Comparison of ENCODE assay signal across 27 mouse cellular contexts in the genomic region with DNA sequence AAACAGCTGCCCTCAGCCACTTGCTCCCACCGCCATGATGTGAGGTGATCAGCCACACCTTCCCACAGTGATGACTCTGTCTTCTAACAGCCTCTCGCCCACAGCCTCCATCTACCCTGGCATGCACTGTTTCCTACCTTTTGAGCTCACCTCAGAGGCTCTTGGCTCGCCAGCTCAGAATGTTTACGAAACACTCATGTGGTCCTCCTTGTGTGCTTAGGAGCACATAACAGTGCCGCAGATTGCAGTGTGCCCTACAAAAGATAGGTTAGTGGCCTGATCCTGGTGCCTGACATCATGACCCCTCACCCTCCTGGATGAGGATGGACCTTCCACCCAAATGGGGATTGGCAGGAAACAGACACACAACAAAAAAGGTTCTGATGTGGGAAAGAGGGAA.
A peak's percentile ranks its signal among the peaks of the same experiment; 100 is the strongest.
DNase-seq lines count a peak whose midpoint lies in the region; ATAC-seq and TF ChIP-seq lines count a peak whose summit lies in the region.
"Had no signal": no experiment of that assay in that cellular context is flagged by ENCODE, and none has a peak within 500 bp of the region (broad histone marks: within the 10 kb centered on the region; RNA-seq: fewer than 3 reads in every experiment).

No protein-coding gene starts in this region.

- no peak for ATAC-seq in kidney, embryonic 16.5 days (ENCODE audit: low FRiP score, low TSS enrichment)
- ATAC-seq in midbrain, embryonic 11.5 days (ENCODE audit: low FRiP score): no peak
- ATAC-seq in midbrain, postnatal 0 days (ENCODE audit: low FRiP score): no peak
- ATAC-seq: forebrain, postnatal 0 days; hindbrain, embryonic 16.5 days had no signal

- no peak overlapping the region for H3K4me2 ChIP-seq in kidney, embryonic 16.5 days (replicated peaks; ENCODE audit: low read depth, low read length)
- H3K4me2 ChIP-seq in midbrain, embryonic 11.5 days: no peak overlapping the region
- H3K4me2 ChIP-seq in midbrain, postnatal 0 days (ENCODE audit: low read depth, low read length, poor library complexity, severe bottlenecking): no peak overlapping the region
- H3K4me2 ChIP-seq: forebrain, embryonic 12.5 days; neural tube, embryonic 15.5 days; stomach, embryonic 15.5 days had no signal

- H3K27ac ChIP-seq in kidney, embryonic 16.5 days (ENCODE audit: low read length): 0 out of 2 replicates have a peak overlapping the region, but pooled peaks have one; percentile 61
- H3K27ac ChIP-seq in midbrain, embryonic 11.5 days (ENCODE audit: low read depth, low read length): no peak overlapping the region
- H3K27ac ChIP-seq in midbrain, postnatal 0 days (ENCODE audit: low read depth, low read length): no peak overlapping the region
- H3K27ac ChIP-seq in midbrain, embryonic 10.5 days (replicated peaks): no peak overlapping the region
- H3K27ac ChIP-seq: forebrain, embryonic 12.5 days; neural tube, embryonic 15.5 days had no signal

- H3K4me1 ChIP-seq in kidney, embryonic 16.5 days (ENCODE audit: insufficient read depth, low read length): peaks cover 26% of the 10 kb centered on the region
- peaks cover under 1% of the 10 kb centered on the region; the same call in 1 of the 2 replicates for H3K4me1 ChIP-seq in midbrain, embryonic 11.5 days (ENCODE audit: control insufficient read depth, insufficient read depth, low read length)
- H3K4me1 ChIP-seq in midbrain, postnatal 0 days (ENCODE audit: insufficient read depth, low read length): peaks cover 1% of the 10 kb centered on the region
- peaks cover 6% of the 10 kb centered on the region for H3K4me1 ChIP-seq in midbrain, embryonic 10.5 days

- H3K9me3 ChIP-seq in kidney, embryonic 16.5 days (ENCODE audit: low read length): peaks cover 7% of the 10 kb centered on the region; the same call in 1 of the 2 replicates
- H3K9me3 ChIP-seq in midbrain, embryonic 11.5 days (ENCODE audit: control insufficient read depth, low read length): no peaks in the 10 kb centered on the region; the same call in 1 of the 2 replicates
- H3K9me3 ChIP-seq in midbrain, postnatal 0 days (ENCODE audit: low read length): no peaks in the 10 kb centered on the region
- H3K9me3 ChIP-seq in midbrain, embryonic 10.5 days (replicated peaks): 0 out of 2 replicates have a peak, but pooled peaks cover 6% of the 10 kb centered on the region
- H3K9me3 ChIP-seq: forebrain, embryonic 12.5 days; neural tube, embryonic 15.5 days; stomach, embryonic 15.5 days had no signal

- no peak overlapping the region for H3K4me3 ChIP-seq in kidney, embryonic 16.5 days (ENCODE audit: low read length)
- no peak overlapping the region for H3K4me3 ChIP-seq in midbrain, embryonic 11.5 days (ENCODE audit: low read depth, low read length)
- no peak overlapping the region for H3K4me3 ChIP-seq in midbrain, postnatal 0 days (ENCODE audit: low read depth, low read length)
- H3K4me3 ChIP-seq in midbrain, embryonic 10.5 days: no peak overlapping the region
- H3K4me3 ChIP-seq: erythroblast, embryonic 14.5 days; forebrain, embryonic 12.5 days; megakaryocyte, embryonic 14.5 days; neural tube, embryonic 15.5 days; stomach, embryonic 15.5 days had no signal

- no peaks in the 10 kb centered on the region for H3K36me3 ChIP-seq in kidney, embryonic 16.5 days (ENCODE audit: insufficient read depth, low read length)
- H3K36me3 ChIP-seq in midbrain, embryonic 11.5 days (ENCODE audit: control insufficient read depth, insufficient read depth, low read length): no peaks in the 10 kb centered on the region
- H3K36me3 ChIP-seq in midbrain, postnatal 0 days (ENCODE audit: insufficient read depth, low read length): no peaks in the 10 kb centered on the region
- no peaks in the 10 kb centered on the region for H3K36me3 ChIP-seq in midbrain, embryonic 10.5 days
- H3K36me3 ChIP-seq: forebrain, embryonic 12.5 days; G1E; neural tube, embryonic 15.5 days; stomach, embryonic 15.5 days had no signal

- H3K27me3 ChIP-seq in kidney, embryonic 16.5 days (ENCODE audit: insufficient read depth, low read length): no peaks in the 10 kb centered on the region
- no peaks in the 10 kb centered on the region for H3K27me3 ChIP-seq in midbrain, embryonic 11.5 days (ENCODE audit: control insufficient read depth, insufficient read depth, low read length)
- no peaks in the 10 kb centered on the region for H3K27me3 ChIP-seq in midbrain, postnatal 0 days (ENCODE audit: insufficient read depth, low read length)
- H3K27me3 ChIP-seq in midbrain, embryonic 10.5 days (ENCODE audit: low read depth, poor library complexity, severe bottlenecking): no peaks in the 10 kb centered on the region; the same call in 1 of the 2 replicates
- H3K27me3 ChIP-seq: forebrain, embryonic 12.5 days; neural tube, embryonic 15.5 days; stomach, embryonic 15.5 days had no signal

- TF ChIP-seq CTCF in midbrain, postnatal 0 days (IDR thresholded peaks at IDR 0.05): no peak

- 94% methylated on average over 5 of the region's 5 CpGs for WGBS in kidney, embryonic 16.5 days
- WGBS in midbrain, embryonic 11.5 days: 93% methylated on average over 5 of the region's 5 CpGs
- WGBS in midbrain, postnatal 0 days: 92% methylated on average over 5 of the region's 5 CpGs
- WGBS in midbrain, embryonic 10.5 days: 88% methylated on average over 5 of the region's 5 CpGs

- H3K9ac ChIP-seq in kidney, embryonic 16.5 days (replicated peaks; ENCODE audit: low read length): no peak overlapping the region
- no peak overlapping the region for H3K9ac ChIP-seq in midbrain, embryonic 11.5 days (ENCODE audit: low read length)
- H3K9ac ChIP-seq in midbrain, postnatal 0 days (replicated peaks; ENCODE audit: low read length, poor library complexity, severe bottlenecking): no peak overlapping the region
- H3K9ac ChIP-seq: forebrain, embryonic 12.5 days; forebrain, postnatal 0 days; neural tube, embryonic 15.5 days; stomach, embryonic 15.5 days had no signal

- DNase-seq in kidney, adult 9 months: no peak
- DNase-seq in midbrain, embryonic 11.5 days (ENCODE audit: low spot score, missing footprints): peak; percentile 14
- no peak for DNase-seq in midbrain, postnatal 0 days (ENCODE audit: low spot score)
- peak; percentile 63 for DNase-seq in lung, postnatal 25 days (ENCODE audit: low spot score)
- DNase-seq in cerebellum, adult 9-10 months: no peak
- no peak for DNase-seq in midbrain, embryonic 10.5 days (ENCODE audit: low spot score)
- DNase-seq: adrenal gland, postnatal 14 days; cerebellum, adult 11 months; cerebellum, postnatal 10 days; forebrain, postnatal 0 days; heart, postnatal 14 days; kidney, adult 18-20 months; kidney, postnatal 4 days; layer of hippocampus, postnatal 36 days; left cerebral cortex, postnatal 4 days; liver; midbrain, embryonic 14.5 days; right cerebral cortex, postnatal 25 days; thymus, postnatal 14 days had no signal

Comparison
In these comparisons a context has a peak if more than half of its experiments do, and no peak if none do; other contexts are left out.
1. DNase-seq: peak in midbrain, embryonic 11.5 days (single experiment) and lung, postnatal 25 days (single experiment); none in kidney, adult 9 months (single experiment), midbrain, postnatal 0 days (single experiment), cerebellum, adult 9-10 months (single experiment) and midbrain, embryonic 10.5 days (single experiment).